Mouse (Mus musculus) adrenal gland, postnatal 4 days (tissue): Measurements from ENCODE around the gene Erp27. TPM values are rescaled to one million over a fixed set of nuclear protein-coding genes. Genes with fewer than 3 reads are reported as not detected.

Experiments used
- DNase-seq, 2 experiments: peaks; one replicate each; pipeline ENCODE4 v3.0.0; 2021 to 2022; ENCODE audit warnings: low spot score in 2 of 2, mixed read lengths in 2 of 2
- total RNA-seq, 2 experiments: library from RNA; stranded (reverse); gene quantifications; 2 replicates each; pipeline ENCODE4 v1.2.3; 2021

Gene Erp27
- total RNA-seq, 2 experiments from 2014 or later, result 0.40 to 13.6 TPM

- DNase-seq, result no peak
Measured at GRCm38 (mm10) chr6:136939326-136940187, 17.6 kb upstream of the Erp27 start.

DNA sequence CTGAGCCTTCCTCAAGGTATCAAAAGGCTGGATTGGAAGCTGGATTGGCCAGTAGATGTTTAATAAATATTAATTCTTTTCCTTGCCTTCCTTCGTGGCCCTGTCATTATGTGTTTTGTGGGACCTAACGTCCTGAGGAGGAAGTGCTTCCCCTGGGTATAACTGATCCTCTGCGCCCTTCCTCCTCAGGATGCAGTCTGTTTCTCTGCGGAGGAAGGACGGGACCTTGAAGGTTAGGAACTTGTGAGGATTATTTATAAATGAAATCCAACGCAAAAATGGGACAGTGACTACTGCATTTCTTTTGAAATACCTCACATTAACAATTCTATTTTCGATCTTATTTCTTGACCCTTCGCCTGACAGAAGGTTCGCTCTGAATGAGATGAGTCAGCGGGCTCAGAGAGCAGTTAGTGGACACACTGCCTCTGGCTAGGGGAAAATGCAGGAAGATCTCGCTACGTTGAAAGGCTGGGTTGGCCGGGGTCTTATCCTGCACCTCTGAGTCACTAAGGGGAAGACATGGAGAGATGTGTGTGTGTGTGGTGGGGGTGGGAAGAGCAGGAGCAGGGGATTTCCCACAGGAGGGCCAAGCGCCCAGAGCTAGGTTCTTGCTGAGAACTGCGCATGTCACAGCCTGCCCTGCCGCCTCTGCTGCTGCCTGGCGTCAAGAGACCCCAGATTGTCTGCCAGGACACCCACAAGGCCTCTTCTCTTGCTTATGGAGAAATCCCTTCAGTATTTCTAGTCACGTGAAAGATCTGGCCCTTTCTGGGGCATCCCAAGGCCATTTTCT, 16.5 kb upstream of the Erp27 start:
- no peak for DNase-seq

GRCm38 (mm10) chr6:136937117-136937516, 15.1 kb upstream of the Erp27 start:
- no peak for DNase-seq

DNA sequence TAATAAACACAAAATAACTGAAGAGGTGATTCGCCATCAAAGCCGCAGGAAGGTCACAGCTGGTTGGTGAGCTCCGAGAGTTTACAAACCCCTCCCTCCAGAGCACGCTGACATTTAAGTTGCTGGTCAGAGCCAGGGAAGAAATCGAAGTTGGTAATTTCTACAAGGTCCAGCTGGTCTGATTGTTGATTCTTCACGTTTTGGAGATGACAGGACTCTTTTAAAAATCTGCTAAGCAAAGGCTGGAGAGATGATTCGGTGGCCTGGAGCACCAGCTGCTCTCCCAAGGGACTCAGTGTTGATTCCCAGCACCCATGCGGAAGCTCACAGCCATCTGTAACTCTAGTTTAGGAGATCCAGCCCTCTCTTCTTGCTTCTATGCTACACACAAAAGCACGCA, 14.4 kb upstream of the Erp27 start:
- DNase-seq, result no peak

- DNase-seq, result no peak
Measured at GRCm38 (mm10) chr6:136935233-136935632, 13.3 kb upstream of the Erp27 start.

DNA sequence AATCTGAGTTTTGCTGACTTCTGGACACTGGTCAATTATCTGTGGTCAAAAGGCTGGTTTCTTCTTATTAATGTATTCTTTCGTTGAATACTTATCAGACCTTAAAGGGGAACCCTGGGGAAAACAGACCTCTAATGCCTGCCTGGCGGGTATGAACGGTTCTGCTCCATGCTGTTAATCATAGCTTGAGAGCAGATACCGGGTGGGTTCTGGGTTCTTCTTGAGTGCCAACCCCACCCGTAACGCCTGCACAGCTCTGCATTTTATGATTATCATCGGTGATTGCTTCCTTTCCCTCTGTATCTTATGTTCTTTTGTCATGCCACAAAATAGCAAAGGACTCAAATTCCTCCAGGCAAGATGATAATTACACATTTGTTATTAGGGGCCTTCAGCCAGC, 12.1 kb upstream of the Erp27 start:
- DNase-seq, result no peak

- no peak for DNase-seq
Measured at GRCm38 (mm10) chr6:136931246-136931645, 9.3 kb upstream of the Erp27 start.

- DNase-seq, result no peak
Measured at GRCm38 (mm10) chr6:136930677-136931076, 8.7 kb upstream of the Erp27 start.

DNA sequence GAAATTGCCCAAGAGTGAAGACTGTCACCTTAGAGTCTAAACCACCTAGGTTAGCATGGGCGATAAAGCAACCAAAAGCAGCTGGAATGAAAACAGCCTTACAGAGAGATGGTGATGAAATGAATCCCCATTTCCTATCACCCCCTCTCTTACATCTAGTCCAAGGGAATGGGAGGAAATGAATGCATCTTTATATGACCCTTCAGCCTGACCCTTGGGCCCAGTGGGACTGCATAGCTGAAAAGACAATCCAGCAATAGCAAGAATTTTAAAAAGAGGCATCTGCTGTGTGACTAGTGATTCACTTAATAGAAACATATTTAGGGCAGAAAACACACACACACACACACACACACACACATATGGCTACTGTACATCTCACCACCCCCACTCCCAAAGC, 5.6 kb upstream of the Erp27 start:
- no peak for DNase-seq

DNA sequence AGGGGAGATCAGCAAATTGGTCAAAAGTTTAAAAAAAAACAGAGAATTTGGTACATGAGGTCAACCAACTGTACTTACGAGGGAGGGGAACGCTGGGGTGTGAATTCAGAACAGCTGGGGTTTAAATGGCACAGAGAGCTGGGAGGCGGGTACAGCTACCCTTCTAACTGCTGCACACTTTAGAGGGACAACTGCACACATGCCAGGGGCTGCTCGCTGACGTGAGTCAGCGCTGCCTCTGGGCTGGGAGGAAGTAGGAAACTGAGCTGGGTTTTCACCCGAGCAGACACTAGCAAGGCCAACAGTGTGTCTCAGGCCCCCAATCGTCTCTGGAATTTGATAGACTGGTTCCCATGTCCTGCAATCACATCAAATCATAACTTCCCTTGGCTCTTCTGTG, 3.1 kb upstream of the Erp27 start:
- no peak for DNase-seq

DNA sequence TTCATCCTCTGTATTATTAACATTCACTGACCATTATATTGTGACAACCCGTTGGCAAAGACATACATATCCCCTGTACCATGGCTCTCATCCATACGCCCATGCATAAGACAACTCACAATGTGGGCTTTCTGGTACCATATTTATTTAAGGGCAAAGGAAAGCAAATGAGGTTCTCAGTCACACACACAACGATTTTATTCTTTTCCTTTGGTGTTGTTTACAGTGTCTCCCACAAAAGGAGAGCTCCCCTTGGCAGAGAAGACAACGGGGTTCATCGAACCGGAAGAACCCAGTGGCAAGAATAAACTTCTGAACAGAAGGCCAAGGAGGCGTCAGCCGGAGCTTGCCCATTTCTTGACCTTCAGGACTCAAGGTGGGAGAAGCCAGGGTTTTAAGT, 1.6 kb upstream of the Erp27 start, which contains the start of gene Pde6h:
Gene Pde6h (plus strand): TSS at position 301 of the 400 bp plus-strand sequence.
- DNase-seq, result no peak

DNA sequence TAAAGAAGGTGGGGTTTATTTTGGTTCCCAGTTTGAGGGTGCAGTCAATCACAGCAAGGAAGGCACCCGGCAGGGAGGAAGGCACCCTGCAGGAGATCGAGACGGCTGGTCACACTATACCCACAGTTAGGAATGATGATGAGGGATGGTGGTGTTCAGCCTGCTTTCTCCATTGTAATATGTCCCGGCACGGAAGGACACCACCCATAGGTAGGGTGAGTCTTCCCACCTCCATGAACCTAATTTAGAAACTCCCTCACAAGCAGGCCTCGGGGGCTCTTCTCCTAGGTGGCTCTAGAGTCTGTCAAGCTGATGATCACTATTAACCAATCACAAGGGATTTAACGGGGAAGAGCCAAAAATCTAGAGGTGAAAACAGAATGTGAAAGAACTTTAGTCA, 891 bp upstream of the Erp27 start:
- DNase-seq, result no peak

GRCm38 (mm10) chr6:136921601-136922000, 379 bp downstream of the Erp27 start:
- no peak for DNase-seq

DNA sequence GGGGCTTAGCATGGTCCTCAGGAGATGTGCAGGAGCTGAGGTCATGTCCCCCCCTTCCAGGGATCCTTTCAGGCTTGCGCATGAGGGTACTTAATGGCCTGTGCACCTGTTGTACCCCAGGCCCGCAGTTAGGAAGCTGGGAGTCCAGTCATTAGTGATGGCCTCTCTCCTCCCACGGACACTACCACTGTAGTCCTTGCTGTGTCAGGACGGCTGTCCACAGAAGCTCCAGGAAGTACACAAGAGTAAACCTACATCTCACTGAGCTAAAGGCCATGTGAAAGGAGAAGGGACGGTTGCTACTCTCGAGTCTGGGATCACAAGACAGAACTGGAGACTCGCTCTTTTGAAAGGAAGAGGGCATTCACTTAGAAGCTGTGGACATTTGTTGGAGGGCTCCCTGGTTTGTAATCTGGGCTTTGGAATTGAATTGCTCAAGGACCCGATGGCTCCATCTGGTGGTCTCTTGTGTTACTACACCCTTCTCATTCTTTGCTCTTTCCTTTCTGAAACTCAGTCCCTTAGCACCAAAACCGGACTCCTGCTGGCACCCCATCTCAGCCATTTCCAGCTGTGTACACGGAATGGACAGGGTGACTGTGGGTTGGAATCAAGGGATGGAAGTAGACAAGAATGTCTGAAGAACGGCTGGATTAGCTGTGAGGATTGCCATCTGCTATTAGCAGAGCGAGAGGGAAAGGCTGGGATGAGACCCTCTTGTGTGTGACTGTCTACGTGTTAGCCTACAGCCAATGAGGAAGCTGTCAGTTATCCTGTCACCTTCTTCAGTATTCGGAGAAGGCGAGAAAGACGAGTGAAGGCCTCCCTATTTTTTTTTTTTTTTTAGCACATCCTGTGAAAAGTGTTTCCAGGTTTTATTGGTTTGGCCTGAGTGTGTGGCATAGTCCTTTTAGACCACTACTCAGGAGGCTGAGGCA, 1.4 kb downstream of the Erp27 start:
- peak; percentile 38 to 41 for DNase-seq

GRCm38 (mm10) chr6:136917885-136918284, 4.1 kb downstream of the Erp27 start:
- DNase-seq, result no peak

GRCm38 (mm10) chr6:136915721-136916395, 6.1 kb downstream of the Erp27 start:
- no peak for DNase-seq

DNA sequence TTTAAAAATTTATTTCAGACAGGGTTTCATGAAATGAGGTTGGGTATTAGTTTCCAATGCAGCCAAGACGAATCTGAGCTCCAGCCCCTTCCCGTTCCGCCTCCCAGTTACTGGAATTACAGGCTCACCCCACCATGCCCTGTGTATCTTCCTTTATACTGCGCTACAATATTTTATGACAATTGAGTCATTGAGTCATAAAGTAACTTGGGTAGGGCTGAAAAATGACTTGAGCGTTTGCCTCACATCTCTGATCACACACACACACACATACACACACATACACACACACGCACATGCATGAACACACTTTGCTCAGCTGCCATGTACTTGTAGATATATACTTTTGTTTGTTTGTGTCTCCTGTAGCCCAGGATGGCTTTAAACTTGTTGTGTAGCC, 7.7 kb downstream of the Erp27 start:
- no peak for DNase-seq

- no peak for DNase-seq
Measured at GRCm38 (mm10) chr6:136913384-136914126, 8.4 kb downstream of the Erp27 start.

DNA sequence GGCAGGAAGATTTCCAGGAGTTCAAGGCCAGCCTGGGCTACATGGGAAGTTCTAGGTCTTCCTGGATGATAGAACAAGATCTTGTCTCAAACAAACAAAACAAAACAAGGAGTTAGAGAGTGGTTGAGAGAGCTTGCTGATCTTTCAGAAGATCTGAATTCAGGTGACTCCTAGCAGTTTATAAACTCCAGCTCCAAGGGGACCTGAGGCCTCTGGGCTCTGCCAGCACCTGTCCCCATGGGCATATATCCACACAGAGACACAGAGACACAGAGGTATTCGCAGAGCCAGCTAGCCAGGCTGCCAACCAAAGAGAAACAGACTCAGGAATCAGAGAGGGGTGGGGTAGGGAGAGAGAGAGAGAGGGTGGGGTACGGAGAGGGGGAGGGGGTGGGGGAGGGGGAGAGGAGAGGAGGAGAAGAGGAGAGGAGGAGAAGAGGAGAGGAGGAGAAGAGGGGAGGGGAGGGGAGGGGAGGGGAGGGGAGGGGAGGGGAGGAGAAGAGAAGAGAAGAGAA, 9.2 kb downstream of the Erp27 start:
- DNase-seq, result no peak
